Mouse (Mus musculus) layer of hippocampus, adult 18-20 months (tissue): ENCODE results near the gene Urm1. TPM values are rescaled to one million over a fixed set of nuclear protein-coding genes. Genes with fewer than 3 reads are reported as not detected.
A peak's percentile ranks its signal among the peaks of the same experiment; 100 is the strongest.
"Not testable (repeated sequence)": the region's sequence is repeated elsewhere in the genome, so short reads cannot be mapped to it uniquely, and the experiment has no call there.

Experiments
- DNase-seq, 2 experiments: peaks; one replicate each; pipeline ENCODE4 v3.0.0; 2022; ENCODE audit warnings: low spot score in 2 of 2
- total RNA-seq, 2 experiments: library from RNA; stranded (reverse); gene quantifications; 2 replicates each; pipeline ENCODE4 v1.2.3; 2021

Gene Urm1
- total RNA-seq, 2 experiments from 2014 or later, result 44.5 to 50.7 TPM

- peak in 1 of 2 experiments; percentile 65 for DNase-seq
These were observed 39.0 kb downstream of the Urm1 start for GRCm38 (mm10) chr2:29858748-29859473.

- DNase-seq, result no peak
These were observed 45.2 kb downstream of the Urm1 start for GRCm38 (mm10) chr2:29865125-29865524.

GRCm38 (mm10) chr2:29868949-29869645 lies 49.2 kb downstream of the Urm1 start, which contains the start of gene Cercam:
Gene Cercam, plus strand, starts transcription at chr2:29869164.
- peak; percentile 70 to 80 for DNase-seq

DNA sequence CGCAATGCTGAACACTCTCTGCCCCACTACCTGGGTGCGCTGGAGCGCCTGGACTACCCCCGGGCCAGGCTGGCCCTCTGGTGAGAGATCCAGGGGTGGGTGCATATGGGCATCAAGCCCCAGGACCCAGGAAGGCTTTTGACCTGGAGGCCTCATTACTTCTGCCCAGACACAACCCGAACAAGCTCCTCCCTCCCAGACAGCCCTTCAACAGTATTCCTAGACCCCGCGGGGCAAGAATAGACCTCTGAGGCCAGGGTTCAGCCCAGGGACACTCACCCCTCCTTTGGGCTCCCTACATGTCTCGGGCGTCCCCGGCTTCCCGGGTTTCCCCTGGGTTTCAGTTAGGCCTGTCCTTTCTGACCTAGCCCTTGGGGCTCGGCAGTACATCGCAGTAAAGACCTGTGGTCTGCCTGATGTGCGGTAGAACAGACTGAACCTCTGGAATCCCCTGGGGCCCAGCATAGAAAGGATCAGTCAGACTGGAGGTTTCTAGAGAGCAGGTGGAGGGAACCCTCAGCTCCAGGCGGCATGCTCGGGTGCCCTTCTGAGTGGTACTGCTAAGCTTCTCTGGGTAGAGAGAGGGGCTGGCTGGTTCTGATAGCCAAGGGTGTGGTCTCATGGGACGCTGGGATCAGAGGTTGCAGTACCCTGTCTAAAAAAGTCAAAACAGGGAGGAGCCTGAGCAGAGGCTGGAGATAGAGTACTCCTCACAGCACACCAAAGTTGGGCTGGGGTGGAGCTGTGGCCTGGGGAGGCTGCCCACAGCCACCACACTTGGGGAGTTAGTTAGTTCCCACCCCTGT lies 50.0 kb downstream of the Urm1 start:
- DNase-seq, result no peak

GRCm38 (mm10) chr2:29872581-29873295 lies 52.9 kb downstream of the Urm1 start:
- DNase-seq, result no peak

- DNase-seq, result no peak
These were observed 53.9 kb downstream of the Urm1 start for GRCm38 (mm10) chr2:29873801-29874200.

GRCm38 (mm10) chr2:29878061-29878460 lies 58.2 kb downstream of the Urm1 start:
- no peak for DNase-seq

DNA sequence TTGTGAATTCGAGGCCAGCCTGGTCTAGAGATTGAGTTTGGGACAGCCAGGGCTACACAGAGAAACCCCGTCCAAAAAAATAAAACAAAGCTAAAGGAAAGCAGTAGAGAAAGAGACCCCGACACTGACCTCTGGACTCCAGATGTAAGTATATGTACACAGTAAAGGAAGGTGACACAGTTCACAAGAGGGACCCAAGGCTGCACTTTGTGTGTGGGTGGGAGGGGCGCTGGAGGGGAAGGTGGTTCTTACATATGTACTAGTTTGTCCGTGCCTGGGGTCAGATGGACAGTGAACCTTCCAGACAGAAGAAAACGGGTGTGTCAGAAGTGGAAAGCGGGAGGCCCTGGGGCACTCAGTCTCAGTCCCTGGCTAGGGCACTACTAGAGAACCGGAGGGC lies 59.3 kb downstream of the Urm1 start:
- no peak for DNase-seq

DNA sequence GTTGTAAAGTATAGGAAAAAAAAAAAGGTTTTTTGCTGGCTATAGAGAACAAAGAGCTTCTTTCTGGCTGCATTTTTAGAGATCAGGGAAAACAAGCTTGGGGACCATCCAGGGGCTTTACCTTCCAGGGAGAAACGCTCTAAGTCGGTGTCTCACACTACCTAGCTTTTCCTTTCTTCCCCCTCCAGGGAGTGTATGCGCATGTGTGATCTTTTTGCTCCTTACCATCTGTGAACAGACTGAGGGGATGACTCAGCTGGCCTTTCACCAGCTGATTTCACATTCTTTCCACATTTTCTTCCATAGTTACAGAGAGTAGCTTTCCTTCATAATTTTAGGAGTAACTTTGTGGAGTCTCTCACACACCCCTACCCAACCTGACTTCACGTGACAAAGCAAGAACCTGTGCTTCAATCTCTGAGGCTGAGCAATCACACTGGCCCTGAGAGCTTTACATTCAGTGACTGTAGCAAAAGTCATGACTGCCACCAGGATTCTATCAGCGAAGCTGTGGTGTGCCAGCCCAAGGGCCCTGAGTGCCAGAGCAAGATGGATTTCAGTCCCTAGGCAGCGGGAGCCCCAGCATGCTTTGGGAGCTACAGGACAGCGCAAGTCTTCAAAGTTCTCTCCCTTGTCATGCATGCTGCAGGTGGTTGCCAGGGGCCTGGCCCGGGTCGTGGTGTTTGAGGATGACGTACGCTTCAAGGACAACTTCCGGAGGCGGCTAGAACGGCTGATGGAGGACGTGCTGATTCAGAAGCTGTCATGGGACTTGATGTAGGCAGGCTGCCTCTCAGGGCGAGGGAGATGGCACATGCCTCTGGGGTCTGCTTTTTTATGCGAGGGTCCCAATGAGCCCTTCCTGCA lies 60.3 kb downstream of the Urm1 start:
- peak in 1 of 2 experiments; percentile 65 for DNase-seq

DNA sequence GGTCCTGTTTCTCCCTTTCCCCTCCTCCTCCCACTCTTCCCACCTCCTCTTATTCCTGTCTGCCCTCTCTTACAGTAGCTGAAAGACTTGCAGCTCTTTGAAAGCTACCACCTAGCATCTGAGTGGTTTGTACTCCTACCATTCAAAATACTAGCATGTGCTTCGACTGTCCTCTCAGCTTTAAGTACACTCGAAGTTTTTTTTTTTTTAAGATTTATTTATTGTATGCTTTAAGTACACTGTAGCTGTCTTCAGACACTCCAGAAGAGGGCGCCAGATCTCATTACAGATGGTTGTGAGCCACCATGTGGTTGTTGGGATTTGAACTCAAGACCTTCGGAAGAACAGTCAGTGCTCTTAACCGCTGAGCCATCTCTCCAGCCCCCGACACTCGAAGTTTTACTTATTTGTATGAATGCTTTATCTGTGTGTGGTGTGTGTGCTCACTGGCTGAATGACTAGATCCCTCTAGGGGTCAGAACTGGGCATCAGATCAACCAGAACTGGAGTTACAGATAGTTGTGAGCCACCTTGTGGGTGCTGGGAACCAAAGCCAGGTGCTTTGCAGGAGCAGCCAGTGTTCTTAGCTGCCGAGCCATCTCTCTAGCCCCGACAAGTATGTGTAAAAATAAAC lies 66.9 kb downstream of the Urm1 start:
- not testable (repeated sequence) for DNase-seq

DNA sequence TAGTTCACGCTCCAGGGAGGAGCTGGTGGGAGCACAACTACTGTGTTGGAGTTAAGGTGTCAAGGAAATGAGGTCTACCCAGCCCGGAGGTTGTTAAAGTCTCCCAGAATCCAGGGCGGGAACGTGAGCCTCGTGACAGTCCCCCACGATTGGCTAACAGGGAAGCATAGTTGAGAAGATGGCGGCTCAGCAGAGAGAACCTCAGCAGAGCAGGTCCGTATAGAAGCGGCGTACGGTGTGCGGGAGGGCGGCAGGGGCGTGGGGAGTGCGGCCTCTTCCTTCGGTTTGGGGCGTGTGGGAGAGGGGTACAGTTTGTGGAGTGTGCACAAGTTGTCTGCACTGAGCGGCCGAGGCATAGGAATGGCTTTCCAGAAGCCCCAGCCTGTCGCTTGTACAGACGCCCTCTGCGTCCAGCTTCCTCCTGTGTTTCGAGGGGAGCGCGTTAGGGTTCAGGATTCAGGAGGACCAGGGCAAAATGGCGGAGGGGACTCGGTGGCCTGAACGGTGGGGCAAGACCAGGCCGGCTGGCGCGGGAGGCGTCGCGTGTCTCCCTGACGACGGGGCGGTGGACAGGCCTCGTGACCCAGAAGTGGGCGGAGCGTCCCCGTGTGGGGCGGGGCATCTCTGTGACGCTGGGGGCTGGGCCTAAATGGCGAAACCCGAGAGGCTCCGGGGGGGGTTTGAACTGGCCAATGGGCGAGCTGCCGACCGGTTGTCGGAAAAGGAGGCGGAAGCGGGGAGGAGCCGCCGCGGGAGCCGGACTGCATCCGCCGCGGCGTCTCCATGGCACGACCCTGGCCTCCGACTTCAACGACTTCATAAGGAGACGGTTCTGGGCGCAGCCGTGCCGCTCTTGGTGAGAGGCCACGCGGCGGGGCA lies 69.4 kb downstream of the Urm1 start, which contains the start of gene Odf2:
TSS of gene Odf2 (plus strand) at position 156 of the 879 bp plus-strand sequence.
- DNase-seq, result peak; percentile 99

DNA sequence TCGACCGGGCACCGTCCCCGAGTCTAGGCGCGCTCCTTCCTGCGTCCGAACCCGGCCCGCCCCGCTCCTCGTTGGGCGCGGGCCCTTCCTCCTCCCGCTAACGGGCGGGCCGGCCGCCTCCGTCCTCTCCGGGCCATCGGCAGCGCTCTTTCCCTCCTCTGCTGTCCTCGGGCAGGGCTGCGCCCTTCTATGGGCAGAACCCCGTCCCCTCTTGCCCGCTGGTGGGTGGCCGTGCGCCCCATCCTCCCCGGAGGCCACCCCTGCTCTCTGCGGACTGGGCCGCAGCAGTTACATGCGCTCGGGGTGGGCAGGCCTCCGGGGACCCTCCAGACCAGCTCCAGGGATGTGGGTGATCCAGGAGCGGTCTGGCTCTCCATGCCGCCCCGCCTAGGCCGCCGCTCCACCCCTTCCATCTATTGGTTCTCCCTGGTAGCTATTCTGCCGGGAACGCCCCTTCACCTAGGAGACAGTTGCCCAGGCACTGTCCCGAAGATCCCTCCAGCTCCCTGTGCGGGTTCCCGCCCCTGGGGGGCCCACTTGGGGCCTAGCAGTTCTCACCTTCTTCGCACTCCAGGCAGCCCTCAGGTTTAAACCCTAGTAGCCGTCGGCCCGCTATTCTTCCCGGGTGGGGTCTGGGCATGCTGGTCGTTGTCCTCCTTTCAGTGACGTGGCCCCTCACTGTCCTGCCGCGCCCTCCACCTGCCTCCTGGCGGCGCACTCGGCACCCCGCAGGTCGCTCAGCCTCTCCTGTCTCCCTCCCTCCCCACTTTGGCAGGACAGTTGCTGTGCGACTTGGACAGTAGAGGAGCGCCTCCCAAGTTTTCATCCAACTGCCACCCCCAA lies 70.3 kb downstream of the Urm1 start:
- peak; percentile 80 to 87 for DNase-seq

DNA sequence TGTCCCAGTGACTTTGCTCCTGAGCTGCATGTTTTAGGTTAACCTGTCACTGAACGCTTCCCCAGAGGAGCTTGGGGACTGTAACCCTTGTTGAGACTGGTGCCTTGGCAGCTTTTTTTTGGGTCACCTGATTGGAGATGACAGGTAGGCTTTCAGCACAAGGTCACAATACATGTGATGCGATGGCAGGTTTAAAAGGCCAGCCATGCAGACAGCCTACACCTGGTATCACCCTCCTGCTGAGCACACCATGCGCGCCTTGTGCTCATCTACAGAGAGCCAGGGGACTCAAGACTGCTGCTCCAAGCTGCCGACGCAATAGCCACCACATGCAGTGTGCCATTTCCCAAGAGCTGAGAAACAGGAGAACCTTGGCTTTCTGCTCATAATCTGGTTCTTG lies 71.9 kb downstream of the Urm1 start:
- DNase-seq, result no peak
